Mouse (Mus musculus) lung, embryonic 15.5 days (tissue): ENCODE measurements around the gene Disc1. TPM values are rescaled to one million over a fixed set of nuclear protein-coding genes. Genes with fewer than 3 reads are reported as not detected.

Source experiments
- ATAC-seq: fragments of 200-750 bp; cut with Nextera tagmentation; 2 replicates; pipeline ENCODE4 v1.8.0; 2017; ENCODE audit warnings: moderate number of reproducible peaks, borderline replicate concordance; ENCODE audit not compliant: low FRiP score, low TSS enrichment; ENCODE audit errors: extremely low read depth
- H3K27ac ChIP-seq: fragments of 300-500 bp; sonication (generic); 2 replicates; pipeline ENCODE4 v1.5.1; 2015; ENCODE audit warnings: moderate library complexity, mild to moderate bottlenecking, inconsistent platforms
- H3K27me3 ChIP-seq: fragments of 300-500 bp; sonication (generic); 2 replicates; pipeline ENCODE4 v1.6.1; 2015; ENCODE audit warnings: inconsistent platforms
- H3K36me3 ChIP-seq: fragments of 300-500 bp; sonication (generic); 2 replicates; pipeline ENCODE4 v1.6.1; 2015; ENCODE audit warnings: inconsistent platforms
- H3K4me1 ChIP-seq: fragments of 300-500 bp; sonication (generic); 2 replicates; pipeline ENCODE4 v1.6.1; 2015; ENCODE audit warnings: inconsistent platforms
- H3K4me2 ChIP-seq: fragments of 300-500 bp; sonication (generic); 2 replicates; pipeline ENCODE4 v1.6.1; 2015; ENCODE audit warnings: inconsistent platforms, mild to moderate bottlenecking, moderate library complexity
- H3K4me3 ChIP-seq: fragments of 300-500 bp; sonication (generic); 2 replicates; pipeline ENCODE4 v1.5.1; 2015; ENCODE audit warnings: mild to moderate bottlenecking, inconsistent platforms
- H3K9ac ChIP-seq: fragments of 300-500 bp; sonication (generic); 2 replicates; pipeline ENCODE4 v1.6.1; 2015; ENCODE audit warnings: inconsistent platforms
- H3K9me3 ChIP-seq: fragments of 300-500 bp; sonication (generic); 2 replicates; pipeline ENCODE4 v1.6.1; 2016; ENCODE audit warnings: inconsistent platforms
- whole genome bisulfite sequencing: fragments of 180-500 bp; shearing (Covaris S2); methylation state at CpG from one replicate; pipeline ENCODE4 v1.1.7; 2015; 5-methylcytosine and 5-hydroxymethylcytosine counted together
- polyA plus RNA-seq: library from polyadenylated mRNA; unstranded; fragments of >200 nt; fragmentation: Nextera tagmentation; extraction: Ambion mirVana; gene quantifications from 2 replicates; pipeline ENCODE4 v1.2.1, GENCODE M21; 2015

The Disc1 gene
- polyA plus RNA-seq, 1 experiment from 2014 or later: 3.0 TPM

GRCm38 (mm10) chr8:125254188-125255005, 200.4 kb downstream of the Disc1 start:
- Histone ChIP-seq H3K4me3 (peak overlapping the region; percentile 40), H3K4me1 (peaks cover 22% of the 10 kb centered on the region), H3K9me3 (no peaks in the 10 kb centered on the region), H3K4me2 (peak overlapping the region; percentile 80), H3K27ac (peak overlapping the region; percentile 89), H3K9ac (peak overlapping the region; percentile 39), H3K27me3 (no peaks in the 10 kb centered on the region), H3K36me3 (no peaks in the 10 kb centered on the region)
- 18% methylated on average over 23 of the region's 23 CpGs for WGBS
- peak; percentile 57; the same call in 1 of the 2 replicates for ATAC-seq

- peak overlapping the region; percentile 89; the same call in 1 of the 2 replicates for H3K27ac ChIP-seq
- no peaks in the 10 kb centered on the region for H3K27me3 ChIP-seq
- H3K9me3 ChIP-seq: no peaks in the 10 kb centered on the region
- WGBS: 76% methylated on average over 11 of the region's 11 CpGs
- ATAC-seq: no peak
- H3K36me3 ChIP-seq: no peaks in the 10 kb centered on the region
- H3K4me3 ChIP-seq: no peak overlapping the region
- peaks cover 22% of the 10 kb centered on the region for H3K4me1 ChIP-seq
- no peak overlapping the region for H3K9ac ChIP-seq
- peak overlapping the region; percentile 80; the same call in 1 of the 2 replicates for H3K4me2 ChIP-seq
Measured at GRCm38 (mm10) chr8:125255006-125255685, 201.2 kb downstream of the Disc1 start.

- no peak overlapping the region for H3K4me3 ChIP-seq
- H3K9me3 ChIP-seq: no peaks in the 10 kb centered on the region
- no peak for ATAC-seq
- H3K27ac ChIP-seq: no peak overlapping the region
- no peaks in the 10 kb centered on the region for H3K36me3 ChIP-seq
- no peak overlapping the region for H3K4me2 ChIP-seq
- H3K4me1 ChIP-seq: peaks cover 22% of the 10 kb centered on the region
- H3K9ac ChIP-seq: no peak overlapping the region
- WGBS: 61% methylated on average over 2 of the region's 2 CpGs
- H3K27me3 ChIP-seq: no peaks in the 10 kb centered on the region
Measured at GRCm38 (mm10) chr8:125257660-125258059, 203.7 kb downstream of the Disc1 start.

GRCm38 (mm10) chr8:125258806-125259500, 205.0 kb downstream of the Disc1 start:
- no peaks in the 10 kb centered on the region for H3K36me3 ChIP-seq
- peaks cover 12% of the 10 kb centered on the region for H3K4me1 ChIP-seq
- H3K27ac ChIP-seq: no peak overlapping the region
- H3K4me3 ChIP-seq: no peak overlapping the region
- no peaks in the 10 kb centered on the region for H3K27me3 ChIP-seq
- no peak overlapping the region for H3K4me2 ChIP-seq
- H3K9ac ChIP-seq: no peak overlapping the region
- no peak for ATAC-seq
- H3K9me3 ChIP-seq: no peaks in the 10 kb centered on the region
- 72% methylated on average over 8 of the region's 8 CpGs for WGBS

GRCm38 (mm10) chr8:125268181-125268705, 214.2 kb downstream of the Disc1 start:
- 56% methylated on average over 6 of the region's 6 CpGs for WGBS
- no peak for ATAC-seq
- no peaks in the 10 kb centered on the region for H3K36me3 ChIP-seq
- no peaks in the 10 kb centered on the region for H3K27me3 ChIP-seq
- H3K27ac ChIP-seq: no peak overlapping the region
- H3K4me1 ChIP-seq: peaks cover 3% of the 10 kb centered on the region; the same call in 1 of the 2 replicates
- no peak overlapping the region for H3K4me3 ChIP-seq
- H3K4me2 ChIP-seq: no peak overlapping the region
- no peak overlapping the region for H3K9ac ChIP-seq
- no peaks in the 10 kb centered on the region for H3K9me3 ChIP-seq

GRCm38 (mm10) chr8:125270292-125270691, 216.3 kb downstream of the Disc1 start:
- no peak for ATAC-seq

GRCm38 (mm10) chr8:125271357-125271756, 217.4 kb downstream of the Disc1 start:
- Histone ChIP-seq H3K4me2 (no peak overlapping the region), H3K36me3 (no peaks in the 10 kb centered on the region), H3K27me3 (no peaks in the 10 kb centered on the region), H3K9ac (no peak overlapping the region), H3K4me3 (no peak overlapping the region), H3K4me1 (peaks cover 3% of the 10 kb centered on the region; the same call in 1 of the 2 replicates), H3K9me3 (no peaks in the 10 kb centered on the region), H3K27ac (peak overlapping the region; percentile 57)
- ATAC-seq: no peak
- WGBS: 56% methylated on average over 5 of the region's 5 CpGs

More at GRCm38 (mm10) chr8:125270292-125270691, 216.3 kb downstream of the Disc1 start:
- H3K4me2 ChIP-seq: no peak overlapping the region
- H3K9ac ChIP-seq: no peak overlapping the region
- no peaks in the 10 kb centered on the region for H3K36me3 ChIP-seq
- H3K4me3 ChIP-seq: no peak overlapping the region
- WGBS: 58% methylated on average over 7 of the region's 7 CpGs
- no peaks in the 10 kb centered on the region for H3K9me3 ChIP-seq
- H3K27ac ChIP-seq: no peak overlapping the region
- H3K27me3 ChIP-seq: no peaks in the 10 kb centered on the region
- H3K4me1 ChIP-seq: peaks cover 3% of the 10 kb centered on the region; the same call in 1 of the 2 replicates

- Histone ChIP-seq H3K36me3 (no peaks in the 10 kb centered on the region), H3K27me3 (no peaks in the 10 kb centered on the region), H3K27ac (peak overlapping the region; percentile 57), H3K4me2 (no peak overlapping the region), H3K4me3 (no peak overlapping the region), H3K9ac (no peak overlapping the region), H3K9me3 (no peaks in the 10 kb centered on the region), H3K4me1 (peaks cover 3% of the 10 kb centered on the region; the same call in 1 of the 2 replicates)
- 34% methylated on average over 13 of the region's 13 CpGs for WGBS
- ATAC-seq: no peak
Measured at GRCm38 (mm10) chr8:125272089-125272866, 218.3 kb downstream of the Disc1 start.

GRCm38 (mm10) chr8:125277071-125277682, 223.2 kb downstream of the Disc1 start:
- 28% methylated on average over 11 of the region's 11 CpGs for WGBS
- H3K9me3 ChIP-seq: no peaks in the 10 kb centered on the region

GRCm38 (mm10) chr8:125279156-125279555, 225.2 kb downstream of the Disc1 start:
- 89% methylated on average over 2 of the region's 2 CpGs for WGBS
- Histone ChIP-seq H3K27ac (no peak overlapping the region), H3K9ac (no peak overlapping the region), H3K27me3 (no peaks in the 10 kb centered on the region), H3K9me3 (no peaks in the 10 kb centered on the region), H3K36me3 (no peaks in the 10 kb centered on the region), H3K4me3 (no peak overlapping the region), H3K4me1 (0 out of 2 replicates have a peak, but pooled peaks cover 10% of the 10 kb centered on the region), H3K4me2 (no peak overlapping the region)
- no peak for ATAC-seq

More at GRCm38 (mm10) chr8:125277071-125277682, 223.2 kb downstream of the Disc1 start:
- Histone ChIP-seq H3K4me3 (no peak overlapping the region), H3K9ac (no peak overlapping the region), H3K27ac (no peak overlapping the region), H3K36me3 (no peaks in the 10 kb centered on the region), H3K27me3 (no peaks in the 10 kb centered on the region), H3K4me1 (0 out of 2 replicates have a peak, but pooled peaks cover under 1% of the 10 kb centered on the region), H3K4me2 (no peak overlapping the region)
- ATAC-seq: no peak
